Mouse (Mus musculus) lung, postnatal 0 days (tissue): ENCODE data around the gene Fbxo9. TPM values are rescaled to one million over a fixed set of nuclear protein-coding genes. Genes with fewer than 3 reads are reported as not detected.

Source experiments
- ATAC-seq: fragments of 200-750 bp; cut with Nextera tagmentation; 2 replicates; pipeline ENCODE4 v1.8.0; 2017; ENCODE audit warnings: moderate library complexity
- DNase-seq: peaks from one replicate; pipeline ENCODE4 v3.0.0-alpha.2; 2016; ENCODE audit warnings: low spot score
- H3K27ac ChIP-seq: fragments of 300-500 bp; sonication (generic); 2 replicates; pipeline ENCODE4 v1.5.1; 2014; ENCODE audit warnings: antibody characterized with exemption, mild to moderate bottlenecking, low read length, mixed read lengths
- H3K27me3 ChIP-seq: fragments of 300-500 bp; sonication (generic); replicated peaks from 2 replicates; pipeline ENCODE4 v1.6.1; 2014; ENCODE audit warnings: low read length, mixed read lengths; ENCODE audit not compliant: insufficient read depth
- H3K36me3 ChIP-seq: fragments of 300-500 bp; sonication (generic); 2 replicates; pipeline ENCODE4 v1.6.1; 2014; ENCODE audit warnings: low read length, mixed read lengths; ENCODE audit not compliant: insufficient read depth
- H3K4me1 ChIP-seq: fragments of 300-500 bp; sonication (generic); 2 replicates; pipeline ENCODE4 v1.6.1; 2014; ENCODE audit warnings: antibody characterized with exemption, low read depth, low read length, mixed read lengths; ENCODE audit not compliant: insufficient read depth
- H3K4me2 ChIP-seq: fragments of 300-500 bp; sonication (generic); replicated peaks from 2 replicates; pipeline ENCODE4 v1.6.1; 2014; ENCODE audit warnings: low read depth, mild to moderate bottlenecking, low read length, moderate library complexity, mixed read lengths
- H3K4me3 ChIP-seq: fragments of 300-500 bp; sonication (generic); 2 replicates; pipeline ENCODE4 v1.5.1; 2014; ENCODE audit warnings: low read depth, low read length
- H3K9ac ChIP-seq: fragments of 300-500 bp; sonication (generic); replicated peaks from 2 replicates; pipeline ENCODE4 v1.6.1; 2014; ENCODE audit warnings: low read depth, mild to moderate bottlenecking
- H3K9me3 ChIP-seq: fragments of 300-500 bp; sonication (generic); 2 replicates; pipeline ENCODE4 v1.6.1; 2016; ENCODE audit warnings: low read length, mixed read lengths
- CTCF ChIP-seq: IDR thresholded peaks from 2 replicates; pipeline ENCODE4 v1.5.1; 2016; ENCODE audit warnings: antibody characterized with exemption, mild to moderate bottlenecking
- EP300 ChIP-seq: IDR thresholded peaks from 2 replicates; pipeline ENCODE4 v1.6.1; 2016; ENCODE audit warnings: antibody characterized with exemption, mild to moderate bottlenecking, control low read depth
- WGBS: fragments of 180-500 bp; shearing (Covaris S2); extraction: QIAGEN DNeasy Blood & Tissue Kit; methylation state at CpG from one replicate; pipeline ENCODE4 v1.1.7; 2014; 5-methylcytosine and 5-hydroxymethylcytosine counted together
- polyA plus RNA-seq: library from polyadenylated mRNA; unstranded; fragments of >200 nt; fragmentation: Nextera tagmentation; extraction: Ambion mirVana; gene quantifications from 2 replicates; pipeline ENCODE4 v1.2.1, GENCODE M21; 2015

Gene Fbxo9
- polyA plus RNA-seq, 1 experiment from 2014 or later, result 59.9 TPM

DNA sequence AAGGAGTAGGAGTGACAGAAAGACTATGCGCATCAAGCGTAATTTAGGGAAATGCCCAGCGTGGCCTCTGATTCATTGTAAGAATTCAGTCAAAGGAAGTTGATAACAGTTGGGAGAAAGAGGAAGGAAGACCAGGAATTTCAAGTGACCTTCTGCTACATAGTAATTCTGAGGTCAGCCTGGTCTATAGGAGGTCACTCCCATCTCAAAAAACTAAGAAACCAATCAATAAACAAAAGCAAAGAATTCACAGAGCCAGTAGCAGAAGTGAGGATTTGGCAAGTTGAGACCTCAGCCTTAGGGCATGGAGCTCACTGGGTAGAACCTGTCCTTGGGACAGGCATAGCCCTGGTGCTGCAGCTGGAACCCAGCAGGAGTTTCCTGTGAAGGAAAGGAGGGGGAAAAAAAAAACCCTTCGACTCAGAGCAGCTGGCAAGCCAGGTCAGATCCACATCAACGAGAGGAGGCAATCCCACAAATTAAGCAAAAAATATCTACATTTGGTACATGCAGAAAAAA, 58.4 kb downstream of the Fbxo9 start:
- WGBS, result 39% methylated on average over 5 of the region's 5 CpGs
- no peak overlapping the region for H3K4me2 ChIP-seq
- no peak overlapping the region for H3K4me3 ChIP-seq
- H3K27me3 ChIP-seq, result no peaks in the 10 kb centered on the region
- H3K36me3 ChIP-seq, result no peaks in the 10 kb centered on the region
- H3K9ac ChIP-seq, result no peak overlapping the region
- no peak overlapping the region for H3K27ac ChIP-seq
- no peaks in the 10 kb centered on the region; the same call in 1 of the 2 replicates for H3K4me1 ChIP-seq
- TF ChIP-seq CTCF (no peak), EP300 (no peak)
- DNase-seq (no peak), ATAC-seq (no peak)
- no peaks in the 10 kb centered on the region for H3K9me3 ChIP-seq

GRCm38 (mm10) chr9:78046755-78047154, 62.1 kb downstream of the Fbxo9 start:
- peak overlapping the region; percentile 20; the same call in 1 of the 2 replicates for H3K4me2 ChIP-seq
- no peaks in the 10 kb centered on the region for H3K36me3 ChIP-seq
- ATAC-seq (no peak), DNase-seq (peak; percentile 17)
- H3K9me3 ChIP-seq, result no peaks in the 10 kb centered on the region
- no peak overlapping the region for H3K27ac ChIP-seq
- no peaks in the 10 kb centered on the region for H3K27me3 ChIP-seq
- H3K4me3 ChIP-seq, result peak overlapping the region; percentile 3; the same call in 1 of the 2 replicates
- no peak overlapping the region for H3K9ac ChIP-seq
- no peaks in the 10 kb centered on the region; the same call in 1 of the 2 replicates for H3K4me1 ChIP-seq
- 41% methylated on average over 20 of the region's 20 CpGs for WGBS
- TF ChIP-seq CTCF (peak; percentile 35), EP300 (no peak)

DNA sequence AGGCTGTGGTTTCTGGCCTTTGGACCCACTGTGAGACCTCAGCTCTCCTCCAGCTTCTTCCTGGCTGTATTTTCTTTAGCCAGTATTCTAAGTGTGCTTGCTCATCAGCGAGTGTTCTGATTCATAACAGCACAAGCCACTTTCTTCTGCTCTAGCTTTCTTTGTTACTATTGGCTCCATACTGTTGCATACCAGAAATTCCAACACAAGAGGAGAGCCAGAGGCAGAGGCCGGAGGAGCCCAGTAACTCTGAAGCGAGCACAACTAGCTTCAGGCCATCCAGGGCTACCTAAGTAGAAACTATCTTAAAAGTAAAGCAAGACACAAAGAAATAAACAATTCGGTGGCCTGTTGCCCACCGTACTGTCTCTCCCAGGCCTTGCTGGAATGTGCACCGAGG, 63.7 kb downstream of the Fbxo9 start:
- H3K4me1 ChIP-seq, result no peaks in the 10 kb centered on the region; the same call in 1 of the 2 replicates

DNA sequence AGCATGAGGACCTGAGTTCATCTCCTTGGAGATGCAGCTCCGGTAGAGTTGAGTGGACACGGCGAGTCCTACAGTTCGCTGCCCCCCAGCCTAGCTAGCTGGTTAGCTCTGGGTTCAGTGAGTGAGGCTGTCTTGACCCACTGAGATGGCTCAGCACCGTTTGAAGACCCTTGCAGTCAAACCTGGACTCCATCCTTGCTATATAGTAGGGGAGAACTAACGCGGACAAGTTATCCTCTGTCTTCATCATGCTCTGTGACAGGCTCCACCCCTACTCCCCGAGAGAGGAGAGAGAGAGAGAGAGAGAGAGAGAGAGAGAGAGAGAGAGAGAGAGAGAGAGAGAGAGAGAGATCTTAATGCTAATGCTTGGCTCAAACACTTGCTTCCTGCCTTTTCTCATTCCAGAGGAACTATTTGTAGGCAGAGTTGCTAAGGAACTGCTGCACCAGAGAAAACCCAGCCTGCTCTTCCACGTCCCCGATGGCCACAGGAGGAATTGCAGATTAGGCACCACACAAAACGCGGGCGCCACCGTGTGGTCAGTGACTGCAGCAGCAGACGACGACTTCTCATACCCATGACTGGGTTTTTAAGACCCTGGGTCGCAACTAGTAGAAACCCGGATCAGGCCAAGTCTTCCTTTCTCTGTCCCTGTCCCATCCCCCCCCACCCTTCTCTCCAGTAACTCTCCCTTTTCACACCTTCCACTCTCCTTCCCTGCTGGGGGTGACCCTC, 69.9 kb downstream of the Fbxo9 start:
- no peaks in the 10 kb centered on the region for H3K27me3 ChIP-seq
- ATAC-seq, result peak; percentile 87
- no peak overlapping the region for H3K4me3 ChIP-seq
- DNase-seq, result peak; percentile 96
- no peak overlapping the region for H3K27ac ChIP-seq
- 31% methylated on average over 18 of the region's 18 CpGs for WGBS
- H3K4me1 ChIP-seq, result no peaks in the 10 kb centered on the region
- H3K4me2 ChIP-seq, result no peak overlapping the region
- H3K9me3 ChIP-seq, result no peaks in the 10 kb centered on the region
- H3K36me3 ChIP-seq, result no peaks in the 10 kb centered on the region
- H3K9ac ChIP-seq, result no peak overlapping the region
- TF ChIP-seq EP300 (peak; percentile 46; the same call in 1 of the 2 replicates), CTCF (peak; percentile 100)

More for the DNA sequence above, 63.7 kb downstream of the Fbxo9 start:
- H3K27me3 ChIP-seq, result no peaks in the 10 kb centered on the region
- no peak overlapping the region for H3K27ac ChIP-seq
- 34% methylated on average over 6 of the region's 6 CpGs for WGBS
- H3K9me3 ChIP-seq, result no peaks in the 10 kb centered on the region
- H3K36me3 ChIP-seq, result no peaks in the 10 kb centered on the region
- H3K4me2 ChIP-seq, result no peak overlapping the region
- H3K4me3 ChIP-seq, result no peak overlapping the region
- peak; percentile 61 for DNase-seq
- H3K9ac ChIP-seq, result no peak overlapping the region
- TF ChIP-seq CTCF (no peak), EP300 (no peak)
- ATAC-seq, result peak; percentile 67

- Histone ChIP-seq H3K4me2 (no peak overlapping the region), H3K4me3 (no peak overlapping the region), H3K4me1 (no peaks in the 10 kb centered on the region), H3K36me3 (no peaks in the 10 kb centered on the region), H3K27ac (no peak overlapping the region), H3K27me3 (no peaks in the 10 kb centered on the region), H3K9me3 (no peaks in the 10 kb centered on the region), H3K9ac (no peak overlapping the region)
- no peak for TF ChIP-seq CTCF
- no peak for TF ChIP-seq EP300
- DNase-seq (no peak), ATAC-seq (no peak)
- 78% methylated on average over 8 of the region's 8 CpGs for WGBS
These were observed 73.0 kb downstream of the Fbxo9 start for GRCm38 (mm10) chr9:78035831-78036230.

- WGBS, result 74% methylated on average over 5 of the region's 5 CpGs
- Histone ChIP-seq H3K4me1 (no peaks in the 10 kb centered on the region), H3K4me2 (no peak overlapping the region), H3K9ac (no peak overlapping the region), H3K27me3 (no peaks in the 10 kb centered on the region), H3K4me3 (no peak overlapping the region), H3K9me3 (no peaks in the 10 kb centered on the region), H3K36me3 (no peaks in the 10 kb centered on the region), H3K27ac (no peak overlapping the region)
- no peak for TF ChIP-seq EP300
- TF ChIP-seq CTCF, result peak; percentile 35
- ATAC-seq, result no peak
- peak; percentile 9 for DNase-seq
These were observed 73.6 kb downstream of the Fbxo9 start for GRCm38 (mm10) chr9:78035296-78035695.
